Mouse (Mus musculus): ENCODE results near the gene Astn1. TPM values are rescaled to one million over a fixed set of nuclear protein-coding genes. Genes with fewer than 3 reads are reported as not detected.

The Astn1 gene
- polyA plus RNA-seq, 1 experiment from 2014 or later = 4.2 TPM

GRCm38 (mm10) chr1:158382277-158382676, 20.2 kb downstream of the Astn1 start:
- H3K27ac ChIP-seq = no peak overlapping the region
- no peak overlapping the region for H3K4me3 ChIP-seq (replicated peaks)
- WGBS = 65% methylated on average over 6 of the region's 6 CpGs
- H3K27me3 ChIP-seq = no peaks in the 10 kb centered on the region
- H3K36me3 ChIP-seq = no peaks in the 10 kb centered on the region
- H3K9ac ChIP-seq (replicated peaks) = no peak overlapping the region
- no peaks in the 10 kb centered on the region for H3K9me3 ChIP-seq
- ATAC-seq (ENCODE audit: insufficient number of reproducible peaks, insufficient read depth, low FRiP score, low TSS enrichment, low read depth) = no peak
- H3K4me1 ChIP-seq (replicated peaks) = no peaks in the 10 kb centered on the region
- no peak overlapping the region for H3K4me2 ChIP-seq

DNA sequence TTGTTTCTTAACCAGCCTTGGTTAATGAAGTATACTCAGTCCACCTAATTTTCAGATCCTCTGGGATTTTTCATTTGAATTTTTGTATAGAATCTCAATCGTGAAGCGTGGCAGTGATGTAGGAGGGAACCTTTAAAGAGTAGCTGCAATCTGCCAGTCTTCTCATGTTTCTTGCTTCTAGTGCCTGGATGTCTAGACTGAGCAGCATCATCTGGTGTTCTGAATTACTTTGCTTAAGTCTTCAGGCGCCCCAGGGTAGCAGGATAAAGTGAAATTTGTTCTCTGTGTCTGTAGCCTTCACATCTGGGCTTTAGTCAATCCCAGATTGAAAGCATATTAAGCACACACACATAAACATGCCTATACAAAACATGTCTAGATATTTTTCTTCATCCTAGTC, 21.1 kb downstream of the Astn1 start:
- WGBS = 67% methylated on average over 3 of the region's 3 CpGs
- ATAC-seq (ENCODE audit: insufficient number of reproducible peaks, insufficient read depth, low FRiP score, low TSS enrichment, low read depth) = no peak
- Histone ChIP-seq H3K4me3 (replicated peaks) (no peak overlapping the region), H3K4me1 (replicated peaks) (no peaks in the 10 kb centered on the region), H3K9me3 (no peaks in the 10 kb centered on the region), H3K4me2 (no peak overlapping the region), H3K9ac (replicated peaks) (no peak overlapping the region), H3K27ac (no peak overlapping the region), H3K36me3 (no peaks in the 10 kb centered on the region), H3K27me3 (no peaks in the 10 kb centered on the region)

GRCm38 (mm10) chr1:158385311-158385710, 23.2 kb downstream of the Astn1 start:
- Histone ChIP-seq H3K27ac (no peak overlapping the region), H3K4me3 (replicated peaks) (no peak overlapping the region)

GRCm38 (mm10) chr1:158386781-158387180, 24.7 kb downstream of the Astn1 start:
- Histone ChIP-seq H3K9ac (replicated peaks) (no peak overlapping the region), H3K27ac (no peak overlapping the region), H3K36me3 (no peaks in the 10 kb centered on the region), H3K4me1 (replicated peaks) (no peaks in the 10 kb centered on the region), H3K27me3 (no peaks in the 10 kb centered on the region), H3K9me3 (no peaks in the 10 kb centered on the region), H3K4me2 (no peak overlapping the region), H3K4me3 (replicated peaks) (no peak overlapping the region)
- ATAC-seq (ENCODE audit: insufficient number of reproducible peaks, insufficient read depth, low FRiP score, low TSS enrichment, low read depth) = no peak
- WGBS = 65% methylated on average over 3 of the region's 3 CpGs

More at GRCm38 (mm10) chr1:158385311-158385710, 23.2 kb downstream of the Astn1 start:
- 98% methylated on average over 2 of the region's 2 CpGs for WGBS
- no peak overlapping the region for H3K4me2 ChIP-seq
- H3K9me3 ChIP-seq = no peaks in the 10 kb centered on the region
- no peaks in the 10 kb centered on the region for H3K27me3 ChIP-seq
- ATAC-seq (ENCODE audit: insufficient number of reproducible peaks, insufficient read depth, low FRiP score, low TSS enrichment, low read depth) = no peak
- no peaks in the 10 kb centered on the region for H3K4me1 ChIP-seq (replicated peaks)
- H3K9ac ChIP-seq (replicated peaks) = no peak overlapping the region
- H3K36me3 ChIP-seq = no peaks in the 10 kb centered on the region

DNA sequence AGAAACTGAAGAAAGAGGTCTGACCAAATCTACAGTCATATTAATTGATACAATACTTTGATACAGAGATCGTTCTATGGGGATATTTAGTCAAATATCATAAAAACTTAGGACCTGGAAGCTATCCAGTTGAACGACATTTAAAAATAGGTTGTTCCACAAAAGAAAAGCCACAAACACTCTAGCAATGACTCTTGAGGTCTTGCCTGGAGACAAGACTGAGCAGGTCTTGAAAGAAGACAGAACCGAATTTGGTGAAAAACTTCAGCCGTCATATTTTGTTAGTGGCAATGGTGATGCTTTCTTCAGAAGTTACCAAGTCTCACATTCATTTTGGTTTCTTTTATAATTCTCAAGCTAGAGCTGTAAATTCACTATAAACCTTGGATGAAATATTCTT, 26.9 kb downstream of the Astn1 start:
- Histone ChIP-seq H3K9ac (replicated peaks) (no peak overlapping the region), H3K27me3 (no peaks in the 10 kb centered on the region), H3K36me3 (no peaks in the 10 kb centered on the region), H3K4me3 (replicated peaks) (no peak overlapping the region), H3K27ac (no peak overlapping the region), H3K9me3 (no peaks in the 10 kb centered on the region), H3K4me2 (no peak overlapping the region), H3K4me1 (replicated peaks) (no peaks in the 10 kb centered on the region)
- no peak for ATAC-seq (ENCODE audit: insufficient number of reproducible peaks, insufficient read depth, low FRiP score, low TSS enrichment, low read depth)
- 90% methylated on average over 4 of the region's 4 CpGs for WGBS

DNA sequence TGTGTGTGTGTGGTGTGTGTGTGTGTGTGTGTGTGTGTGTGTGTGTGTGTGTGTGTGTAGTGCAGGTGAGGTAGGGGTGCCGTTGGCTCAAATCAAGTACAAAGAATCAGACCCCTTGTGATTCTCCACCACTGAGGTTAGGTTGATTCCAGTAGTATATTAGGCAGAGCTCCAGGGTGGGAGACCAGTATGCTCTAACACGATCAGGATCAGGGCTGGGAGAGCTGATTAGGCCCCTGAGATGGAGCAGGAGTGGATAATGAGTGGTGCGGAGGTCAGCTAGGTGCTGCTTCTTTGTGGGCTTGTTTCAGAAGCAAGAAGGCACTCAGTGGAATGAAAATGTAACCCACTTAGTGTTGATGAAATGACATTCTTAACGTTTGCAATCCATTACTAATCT, 28.6 kb downstream of the Astn1 start:
- Histone ChIP-seq H3K27ac (no peak overlapping the region), H3K36me3 (no peaks in the 10 kb centered on the region), H3K9ac (replicated peaks) (no peak overlapping the region), H3K4me2 (no peak overlapping the region), H3K4me3 (replicated peaks) (no peak overlapping the region), H3K9me3 (no peaks in the 10 kb centered on the region), H3K27me3 (no peaks in the 10 kb centered on the region), H3K4me1 (replicated peaks) (no peaks in the 10 kb centered on the region)
- ATAC-seq (ENCODE audit: insufficient number of reproducible peaks, insufficient read depth, low FRiP score, low TSS enrichment, low read depth) = no peak
- WGBS = 66% methylated on average over 4 of the region's 4 CpGs

DNA sequence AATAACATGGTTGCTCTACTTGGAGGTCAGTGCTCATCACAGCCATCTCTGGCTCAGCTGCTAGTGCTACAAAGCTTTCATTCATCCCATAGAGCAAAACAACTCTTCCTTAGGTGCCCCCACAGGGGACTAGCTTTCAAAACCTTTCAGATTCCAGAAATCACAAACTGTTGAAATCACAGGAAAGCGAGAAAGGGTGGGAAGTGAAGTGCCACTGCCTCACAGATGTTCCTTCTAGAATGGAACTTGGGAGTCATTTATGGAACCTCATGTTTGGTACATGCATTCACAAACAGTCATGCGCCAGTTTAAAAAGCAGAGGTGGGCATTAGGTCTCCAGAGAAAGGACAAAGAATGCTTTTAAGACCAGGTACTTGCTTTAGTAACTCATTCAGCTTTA, 35.0 kb downstream of the Astn1 start:
- H3K27ac ChIP-seq = no peak overlapping the region
- no peak overlapping the region for H3K9ac ChIP-seq (replicated peaks)
- H3K9me3 ChIP-seq = no peaks in the 10 kb centered on the region
- no peaks in the 10 kb centered on the region for H3K36me3 ChIP-seq
- no peak overlapping the region for H3K4me2 ChIP-seq
- H3K4me1 ChIP-seq (replicated peaks) = no peaks in the 10 kb centered on the region
- WGBS = 88% methylated on average over 2 of the region's 2 CpGs
- H3K4me3 ChIP-seq (replicated peaks) = no peak overlapping the region
- no peaks in the 10 kb centered on the region for H3K27me3 ChIP-seq
- ATAC-seq (ENCODE audit: insufficient number of reproducible peaks, insufficient read depth, low FRiP score, low TSS enrichment, low read depth) = no peak

- Histone ChIP-seq H3K4me3 (replicated peaks) (no peak overlapping the region), H3K27ac (no peak overlapping the region), H3K36me3 (no peaks in the 10 kb centered on the region), H3K9ac (replicated peaks) (no peak overlapping the region), H3K9me3 (no peaks in the 10 kb centered on the region), H3K27me3 (no peaks in the 10 kb centered on the region), H3K4me2 (no peak overlapping the region), H3K4me1 (replicated peaks) (no peaks in the 10 kb centered on the region)
- WGBS = 60% methylated on average over 2 of the region's 2 CpGs
- no peak for ATAC-seq (ENCODE audit: insufficient number of reproducible peaks, insufficient read depth, low FRiP score, low TSS enrichment, low read depth)
Measured at GRCm38 (mm10) chr1:158400898-158401297, 38.8 kb downstream of the Astn1 start.

- no peaks in the 10 kb centered on the region for H3K27me3 ChIP-seq
- 0 out of 2 replicates have a peak, but pooled peaks cover 2% of the 10 kb centered on the region for H3K4me1 ChIP-seq (replicated peaks)
- H3K9ac ChIP-seq (replicated peaks) = no peak overlapping the region
- no peaks in the 10 kb centered on the region for H3K36me3 ChIP-seq
- H3K4me3 ChIP-seq (replicated peaks) = no peak overlapping the region
- 54% methylated on average over 10 of the region's 10 CpGs for WGBS
- no peaks in the 10 kb centered on the region for H3K9me3 ChIP-seq
- no peak overlapping the region for H3K27ac ChIP-seq
- no peak for ATAC-seq (ENCODE audit: insufficient number of reproducible peaks, insufficient read depth, low FRiP score, low TSS enrichment, low read depth)
- H3K4me2 ChIP-seq = no peak overlapping the region
Measured at GRCm38 (mm10) chr1:158405899-158406769, 44.1 kb downstream of the Astn1 start.

DNA sequence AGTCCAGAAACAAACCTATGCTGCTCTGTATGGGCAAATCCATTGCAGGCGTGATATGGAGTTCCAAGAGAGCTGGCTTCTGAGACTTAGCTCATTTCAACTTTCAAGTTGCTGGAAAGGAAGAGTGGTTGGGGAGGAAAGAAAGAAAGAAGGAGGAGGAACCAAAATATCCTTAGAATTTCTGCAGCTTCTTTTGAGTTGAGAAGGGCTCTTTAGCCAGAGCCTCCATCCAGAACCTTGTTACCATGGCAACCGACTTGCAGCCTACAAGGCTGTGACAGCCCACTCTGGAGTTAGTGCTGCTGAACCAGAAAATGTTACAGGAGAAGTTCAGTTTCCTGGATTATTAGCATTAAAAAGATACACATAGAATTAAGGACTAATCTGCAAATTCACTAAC, 46.1 kb downstream of the Astn1 start:
- Histone ChIP-seq H3K4me2 (no peak overlapping the region), H3K27ac (no peak overlapping the region), H3K9me3 (no peaks in the 10 kb centered on the region), H3K4me1 (replicated peaks) (0 out of 2 replicates have a peak, but pooled peaks cover 2% of the 10 kb centered on the region), H3K36me3 (no peaks in the 10 kb centered on the region), H3K4me3 (replicated peaks) (no peak overlapping the region), H3K27me3 (no peaks in the 10 kb centered on the region), H3K9ac (replicated peaks) (no peak overlapping the region)
- no peak for ATAC-seq (ENCODE audit: insufficient number of reproducible peaks, insufficient read depth, low FRiP score, low TSS enrichment, low read depth)
- WGBS = 85% methylated on average over 2 of the region's 2 CpGs

- 0 out of 2 replicates have a peak, but pooled peaks cover 2% of the 10 kb centered on the region for H3K4me1 ChIP-seq (replicated peaks)
- WGBS = 76% methylated on average over 3 of the region's 3 CpGs
- H3K36me3 ChIP-seq = no peaks in the 10 kb centered on the region
- H3K27me3 ChIP-seq = no peaks in the 10 kb centered on the region
- H3K4me3 ChIP-seq (replicated peaks) = no peak overlapping the region
- H3K9me3 ChIP-seq = no peaks in the 10 kb centered on the region
- no peak for ATAC-seq (ENCODE audit: insufficient number of reproducible peaks, insufficient read depth, low FRiP score, low TSS enrichment, low read depth)
- no peak overlapping the region for H3K4me2 ChIP-seq
- no peak overlapping the region for H3K27ac ChIP-seq
- no peak overlapping the region for H3K9ac ChIP-seq (replicated peaks)
Measured at GRCm38 (mm10) chr1:158411146-158411545, 49.1 kb downstream of the Astn1 start.

- H3K9me3 ChIP-seq = no peaks in the 10 kb centered on the region
- no peak overlapping the region for H3K27ac ChIP-seq
- 86% methylated on average over 2 of the region's 2 CpGs for WGBS
- H3K4me2 ChIP-seq = no peak overlapping the region
- ATAC-seq (ENCODE audit: insufficient number of reproducible peaks, insufficient read depth, low FRiP score, low TSS enrichment, low read depth) = no peak
- H3K36me3 ChIP-seq = no peaks in the 10 kb centered on the region
- H3K27me3 ChIP-seq = no peaks in the 10 kb centered on the region
- H3K9ac ChIP-seq (replicated peaks) = no peak overlapping the region
- no peaks in the 10 kb centered on the region for H3K4me1 ChIP-seq (replicated peaks)
- no peak overlapping the region for H3K4me3 ChIP-seq (replicated peaks)
Measured at GRCm38 (mm10) chr1:158414198-158414597, 52.1 kb downstream of the Astn1 start.
